Mouse (Mus musculus): ENCODE measurements at regions not wholly inside any gene's neighbourhood (a gene's known extent, or its start where the extent isn't known, plus 50 kb on each side); places are given as distances from the start of the nearest gene placed in this dataset.

- Histone ChIP-seq H3K9ac (ENCODE audit: low read depth, low read length) (no peak overlapping the region), H3K36me3 (ENCODE audit: control insufficient read depth, insufficient read depth, low read length) (no peaks in the 10 kb centered on the region), H3K4me1 (ENCODE audit: control insufficient read depth, insufficient read depth, low read length) (no peaks in the 10 kb centered on the region), H3K27ac (replicated peaks; ENCODE audit: insufficient read depth, low read depth, low read length) (no peak overlapping the region), H3K27me3 (ENCODE audit: control insufficient read depth, insufficient read depth, low read length) (no peaks in the 10 kb centered on the region), H3K4me3 (ENCODE audit: insufficient read depth, low read depth, low read length) (no peak overlapping the region), H3K79me2 (ENCODE audit: control insufficient read depth, insufficient read depth, low read length) (no peaks in the 10 kb centered on the region)
- WGBS = 77% methylated on average over 6 of the region's 6 CpGs
- TF ChIP-seq CTCF (IDR thresholded peaks at IDR 0.05; ENCODE audit: low read depth, low read length) (no peak), POLR2A (IDR thresholded peaks at IDR 0.05; ENCODE audit: extremely low read depth, insufficient read depth, low read length) (no peak)
- no peak for DNase-seq (ENCODE audit: extremely low read depth, low read depth, low spot score)
These were observed 63.2 kb upstream of the Phactr1 start for GRCm38 (mm10) chr13:42617225-42617624.

- no peak overlapping the region for H3K27ac ChIP-seq (replicated peaks; ENCODE audit: insufficient read depth, low read depth, low read length)
- TF ChIP-seq CTCF (IDR thresholded peaks at IDR 0.05; ENCODE audit: low read depth, low read length) (no peak), POLR2A (IDR thresholded peaks at IDR 0.05; ENCODE audit: extremely low read depth, insufficient read depth, low read length) (no peak)
- H3K4me1 ChIP-seq (ENCODE audit: control insufficient read depth, insufficient read depth, low read length) = no peaks in the 10 kb centered on the region
- H3K4me3 ChIP-seq (ENCODE audit: insufficient read depth, low read depth, low read length) = no peak overlapping the region
- 40% methylated on average over 4 of the region's 4 CpGs for WGBS
- DNase-seq (ENCODE audit: extremely low read depth, low read depth, low spot score) = no peak
- no peaks in the 10 kb centered on the region for H3K27me3 ChIP-seq (ENCODE audit: control insufficient read depth, insufficient read depth, low read length)
- no peaks in the 10 kb centered on the region for H3K36me3 ChIP-seq (ENCODE audit: control insufficient read depth, insufficient read depth, low read length)
- no peaks in the 10 kb centered on the region for H3K79me2 ChIP-seq (ENCODE audit: control insufficient read depth, insufficient read depth, low read length)
- no peak overlapping the region for H3K9ac ChIP-seq (ENCODE audit: low read depth, low read length)
These were observed 62.6 kb upstream of the Phactr1 start for GRCm38 (mm10) chr13:42617844-42618243.

- Histone ChIP-seq H3K27me3 (ENCODE audit: control insufficient read depth, insufficient read depth, low read length) (no peaks in the 10 kb centered on the region), H3K79me2 (ENCODE audit: control insufficient read depth, insufficient read depth, low read length) (no peaks in the 10 kb centered on the region), H3K4me1 (ENCODE audit: control insufficient read depth, insufficient read depth, low read length) (no peaks in the 10 kb centered on the region), H3K27ac (replicated peaks; ENCODE audit: insufficient read depth, low read depth, low read length) (no peak overlapping the region), H3K4me3 (ENCODE audit: insufficient read depth, low read depth, low read length) (no peak overlapping the region), H3K36me3 (ENCODE audit: control insufficient read depth, insufficient read depth, low read length) (no peaks in the 10 kb centered on the region), H3K9ac (ENCODE audit: low read depth, low read length) (no peak overlapping the region)
- 94% methylated on average over 6 of the region's 6 CpGs for WGBS
- no peak for DNase-seq (ENCODE audit: extremely low read depth, low read depth, low spot score)
- no peak for TF ChIP-seq POLR2A (IDR thresholded peaks at IDR 0.05; ENCODE audit: extremely low read depth, insufficient read depth, low read length)
- no peak for TF ChIP-seq CTCF (IDR thresholded peaks at IDR 0.05; ENCODE audit: low read depth, low read length)
These were observed 60.7 kb upstream of the Phactr1 start for GRCm38 (mm10) chr13:42619555-42620280.

GRCm38 (mm10) chr13:42623491-42623890 is 56.9 kb upstream of the Phactr1 start:
- Histone ChIP-seq H3K27ac (replicated peaks; ENCODE audit: insufficient read depth, low read depth, low read length) (no peak overlapping the region), H3K4me1 (ENCODE audit: control insufficient read depth, insufficient read depth, low read length) (no peaks in the 10 kb centered on the region), H3K27me3 (ENCODE audit: control insufficient read depth, insufficient read depth, low read length) (no peaks in the 10 kb centered on the region), H3K79me2 (ENCODE audit: control insufficient read depth, insufficient read depth, low read length) (no peaks in the 10 kb centered on the region), H3K9ac (ENCODE audit: low read depth, low read length) (no peak overlapping the region), H3K36me3 (ENCODE audit: control insufficient read depth, insufficient read depth, low read length) (no peaks in the 10 kb centered on the region), H3K4me3 (ENCODE audit: insufficient read depth, low read depth, low read length) (no peak overlapping the region)
- peak; percentile 14 for DNase-seq (ENCODE audit: extremely low read depth, low read depth, low spot score)
- WGBS = 50% methylated on average over 5 of the region's 5 CpGs
- peak; percentile 30; the same call in 1 of the 2 replicates for TF ChIP-seq CTCF (IDR thresholded peaks at IDR 0.05; ENCODE audit: low read depth, low read length)
- no peak for TF ChIP-seq POLR2A (IDR thresholded peaks at IDR 0.05; ENCODE audit: extremely low read depth, insufficient read depth, low read length)
